Mouse (Mus musculus): Measurements from ENCODE around the gene Rftn1.

DNA sequence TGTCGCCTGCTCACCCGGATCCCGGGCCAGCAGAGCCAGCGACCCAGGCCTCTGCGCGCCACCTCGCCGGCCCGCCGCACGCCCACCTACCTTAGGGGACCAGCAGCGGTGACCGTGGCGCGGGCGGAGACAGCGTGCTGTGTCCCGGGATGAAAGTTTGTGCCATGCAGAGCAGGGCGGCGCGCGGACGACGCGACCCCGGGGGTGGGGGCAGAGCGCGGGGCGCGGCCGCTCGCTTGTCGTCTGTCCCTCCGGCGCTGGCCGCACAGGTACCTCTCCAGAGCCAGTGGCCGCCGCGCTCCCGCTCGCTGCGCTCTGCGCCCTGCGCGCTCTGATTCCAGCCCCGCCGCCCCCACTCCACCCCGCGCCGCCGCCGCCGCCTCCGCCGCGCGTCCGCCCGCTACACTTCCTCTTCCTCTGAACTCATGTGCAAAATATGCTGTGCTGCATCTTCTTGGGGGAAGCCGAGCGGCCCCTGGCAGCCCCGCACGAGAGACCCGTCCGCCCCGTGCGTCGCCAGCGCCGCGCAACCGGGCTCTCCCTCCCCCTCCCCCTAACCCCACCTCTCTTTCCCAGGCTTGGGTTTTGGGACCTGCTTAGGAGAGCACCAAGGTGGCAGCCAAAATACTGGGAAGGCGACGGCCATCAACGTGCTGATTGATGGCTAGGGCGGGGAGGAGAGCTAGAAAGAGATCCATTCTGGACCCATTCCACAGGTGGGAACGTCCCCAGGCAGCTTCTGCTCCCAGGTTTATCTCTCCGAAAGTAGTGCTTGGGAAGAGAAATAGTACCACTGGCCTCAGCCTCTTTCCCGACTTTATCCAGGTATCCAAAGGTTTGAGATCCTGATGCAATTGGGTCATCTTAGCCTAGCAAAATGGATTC, at the start of gene Rftn1:
- no peak for TF ChIP-seq CTCF (IDR thresholded peaks at IDR 0.05; ENCODE audit: extremely low read depth, insufficient read depth, insufficient read length, insufficient replicate concordance)
- TF ChIP-seq POLR2A (IDR thresholded peaks at IDR 0.05; ENCODE audit: low read depth, low read length) = peak; percentile 40; the same call in 1 of the 2 replicates

All from spleen, adult 2 months (tissue).